Mouse (Mus musculus): ENCODE data around the gene Prkn. TPM values are rescaled to one million over a fixed set of nuclear protein-coding genes. Genes with fewer than 3 reads are reported as not detected.
"Not testable (repeated sequence)": the region's sequence is repeated elsewhere in the genome, so short reads cannot be mapped to it uniquely, and the experiment has no call there.

Prkn gene
- polyA plus RNA-seq, 1 experiment from 2014 or later, result 0.68 TPM

GRCm38 (mm10) chr17:11972550-11972949, 1132.4 kb downstream of the Prkn start:
- no peaks in the 10 kb centered on the region for H3K36me3 ChIP-seq
- peaks cover 21% of the 10 kb centered on the region; the same call in 1 of the 2 replicates for H3K27me3 ChIP-seq (ENCODE audit: low read depth, poor library complexity, severe bottlenecking)

GRCm38 (mm10) chr17:11972969-11973787, 1133.0 kb downstream of the Prkn start:
- H3K9me3 ChIP-seq (replicated peaks), result no peaks in the 10 kb centered on the region
- no peaks in the 10 kb centered on the region for H3K36me3 ChIP-seq
- H3K4me1 ChIP-seq, result peaks cover 23% of the 10 kb centered on the region
- H3K27ac ChIP-seq (replicated peaks), result no peak overlapping the region
- no peak overlapping the region for H3K4me3 ChIP-seq
- WGBS, result 60% methylated on average over 13 of the region's 13 CpGs
- no peak for DNase-seq (ENCODE audit: low spot score)
- H3K27me3 ChIP-seq (ENCODE audit: low read depth, poor library complexity, severe bottlenecking), result peaks cover 21% of the 10 kb centered on the region; the same call in 1 of the 2 replicates

More at GRCm38 (mm10) chr17:11972550-11972949, 1132.4 kb downstream of the Prkn start:
- WGBS, result 20% methylated on average over 9 of the region's 9 CpGs
- Histone ChIP-seq H3K27ac (replicated peaks) (no peak overlapping the region), H3K9me3 (replicated peaks) (no peaks in the 10 kb centered on the region), H3K4me1 (peaks cover 17% of the 10 kb centered on the region), H3K4me3 (peak overlapping the region; percentile 26; the same call in 1 of the 2 replicates)
- no peak for DNase-seq (ENCODE audit: low spot score)

GRCm38 (mm10) chr17:11975062-11975607, 1135.0 kb downstream of the Prkn start:
- Histone ChIP-seq H3K27ac (replicated peaks) (no peak overlapping the region), H3K9me3 (replicated peaks) (no peaks in the 10 kb centered on the region), H3K4me1 (peaks cover 28% of the 10 kb centered on the region), H3K27me3 (ENCODE audit: low read depth, poor library complexity, severe bottlenecking) (peaks cover 21% of the 10 kb centered on the region; the same call in 1 of the 2 replicates), H3K36me3 (no peaks in the 10 kb centered on the region), H3K4me3 (no peak overlapping the region)
- DNase-seq (ENCODE audit: low spot score), result peak; percentile 41
- WGBS, result 46% methylated on average over 7 of the region's 7 CpGs

GRCm38 (mm10) chr17:11978260-11978821, 1138.2 kb downstream of the Prkn start:
- H3K27me3 ChIP-seq (ENCODE audit: low read depth, poor library complexity, severe bottlenecking), result peaks cover 17% of the 10 kb centered on the region; the same call in 1 of the 2 replicates
- no peak overlapping the region for H3K4me3 ChIP-seq
- H3K36me3 ChIP-seq, result no peaks in the 10 kb centered on the region
- DNase-seq (ENCODE audit: low spot score), result peak; percentile 19
- H3K4me1 ChIP-seq, result peaks cover 26% of the 10 kb centered on the region
- H3K27ac ChIP-seq (replicated peaks), result peak overlapping the region; percentile 57; the same call in 1 of the 2 replicates
- no peaks in the 10 kb centered on the region for H3K9me3 ChIP-seq (replicated peaks)
- 41% methylated on average over 17 of the region's 17 CpGs for WGBS

- no peak for DNase-seq (ENCODE audit: low spot score)
- Histone ChIP-seq H3K4me3 (no peak overlapping the region), H3K27ac (replicated peaks) (no peak overlapping the region), H3K27me3 (ENCODE audit: low read depth, poor library complexity, severe bottlenecking) (peaks cover 4% of the 10 kb centered on the region; the same call in 1 of the 2 replicates), H3K36me3 (no peaks in the 10 kb centered on the region), H3K4me1 (peaks cover 20% of the 10 kb centered on the region), H3K9me3 (replicated peaks) (no peaks in the 10 kb centered on the region)
- WGBS, result 78% methylated on average over 9 of the region's 9 CpGs
These were observed 1141.5 kb downstream of the Prkn start for GRCm38 (mm10) chr17:11981666-11982065.

- no peaks in the 10 kb centered on the region for H3K9me3 ChIP-seq (replicated peaks)
- no peaks in the 10 kb centered on the region for H3K36me3 ChIP-seq
- H3K4me3 ChIP-seq, result no peak overlapping the region
- H3K27ac ChIP-seq (replicated peaks), result no peak overlapping the region
- no peaks in the 10 kb centered on the region for H3K27me3 ChIP-seq (ENCODE audit: low read depth, poor library complexity, severe bottlenecking)
- 83% methylated on average over 14 of the region's 14 CpGs for WGBS
- peaks cover 6% of the 10 kb centered on the region; the same call in 1 of the 2 replicates for H3K4me1 ChIP-seq
- DNase-seq (ENCODE audit: low spot score), result no peak
These were observed 1148.1 kb downstream of the Prkn start for GRCm38 (mm10) chr17:11988110-11988837.

GRCm38 (mm10) chr17:11989296-11989695, 1149.1 kb downstream of the Prkn start:
- Histone ChIP-seq H3K27me3 (ENCODE audit: low read depth, poor library complexity, severe bottlenecking) (no peaks in the 10 kb centered on the region), H3K4me1 (peaks cover 6% of the 10 kb centered on the region; the same call in 1 of the 2 replicates), H3K36me3 (no peaks in the 10 kb centered on the region), H3K9me3 (replicated peaks) (no peaks in the 10 kb centered on the region), H3K4me3 (no peak overlapping the region), H3K27ac (replicated peaks) (no peak overlapping the region)
- no peak for DNase-seq (ENCODE audit: low spot score)
- 90% methylated on average over 4 of the region's 4 CpGs for WGBS

- Histone ChIP-seq H3K9me3 (replicated peaks) (no peaks in the 10 kb centered on the region), H3K27me3 (ENCODE audit: low read depth, poor library complexity, severe bottlenecking) (no peaks in the 10 kb centered on the region), H3K4me3 (no peak overlapping the region), H3K27ac (replicated peaks) (no peak overlapping the region), H3K36me3 (no peaks in the 10 kb centered on the region), H3K4me1 (peaks cover 3% of the 10 kb centered on the region; the same call in 1 of the 2 replicates)
- 88% methylated on average over 11 of the region's 11 CpGs for whole genome bisulfite sequencing
- no peak for DNase-seq (ENCODE audit: low spot score)
These were observed 1150.4 kb downstream of the Prkn start for GRCm38 (mm10) chr17:11990386-11991087.

- no peaks in the 10 kb centered on the region for H3K36me3 ChIP-seq
- peaks cover 2% of the 10 kb centered on the region; the same call in 1 of the 2 replicates for H3K4me1 ChIP-seq
- H3K4me3 ChIP-seq, result no peak overlapping the region
- no peak overlapping the region for H3K27ac ChIP-seq (replicated peaks)
- H3K27me3 ChIP-seq (ENCODE audit: low read depth, poor library complexity, severe bottlenecking), result no peaks in the 10 kb centered on the region
- peak; percentile 49 for DNase-seq (ENCODE audit: low spot score)
- 33% methylated on average over 8 of the region's 8 CpGs for WGBS
- H3K9me3 ChIP-seq (replicated peaks), result no peaks in the 10 kb centered on the region
These were observed 1153.1 kb downstream of the Prkn start for GRCm38 (mm10) chr17:11993249-11993648.

- 84% methylated on average over 3 of the region's 3 CpGs for WGBS
- Histone ChIP-seq H3K27ac (replicated peaks) (no peak overlapping the region), H3K9me3 (replicated peaks) (no peaks in the 10 kb centered on the region), H3K36me3 (no peaks in the 10 kb centered on the region), H3K27me3 (ENCODE audit: low read depth, poor library complexity, severe bottlenecking) (no peaks in the 10 kb centered on the region), H3K4me1 (no peaks in the 10 kb centered on the region), H3K4me3 (no peak overlapping the region)
- DNase-seq (ENCODE audit: low spot score), result no peak
These were observed 1154.1 kb downstream of the Prkn start for GRCm38 (mm10) chr17:11994252-11994651.

GRCm38 (mm10) chr17:11994754-11995153, 1154.6 kb downstream of the Prkn start:
- H3K27ac ChIP-seq (replicated peaks), result not testable (repeated sequence)
- WGBS, result 85% methylated on average over 3 of the region's 3 CpGs

GRCm38 (mm10) chr17:11995522-11995921, 1155.3 kb downstream of the Prkn start:
- Histone ChIP-seq H3K27ac (replicated peaks) (no peak overlapping the region), H3K27me3 (ENCODE audit: low read depth, poor library complexity, severe bottlenecking) (no peaks in the 10 kb centered on the region), H3K4me1 (peaks cover 2% of the 10 kb centered on the region; the same call in 1 of the 2 replicates), H3K4me3 (no peak overlapping the region), H3K36me3 (no peaks in the 10 kb centered on the region), H3K9me3 (replicated peaks) (no peaks in the 10 kb centered on the region)
- no peak for DNase-seq (ENCODE audit: low spot score)
- 86% methylated on average over 3 of the region's 3 CpGs for WGBS

More at GRCm38 (mm10) chr17:11994754-11995153, 1154.6 kb downstream of the Prkn start:
- H3K4me1 ChIP-seq; H3K4me3 ChIP-seq; DNase-seq (ENCODE audit: low spot score); H3K27me3 ChIP-seq (ENCODE audit: low read depth, poor library complexity, severe bottlenecking); H3K36me3 ChIP-seq; H3K9me3 ChIP-seq (replicated peaks): not testable (repeated sequence)

All from midbrain, embryonic 10.5 days (tissue).